Mouse (Mus musculus): ENCODE results near the gene Krtap17-1. TPM values are rescaled to one million over a fixed set of nuclear protein-coding genes. Genes with fewer than 3 reads are reported as not detected.

The Krtap17-1 gene
- polyA plus RNA-seq, 1 experiment: not detected

- no peak for TF ChIP-seq CTCF (IDR thresholded peaks at IDR 0.05; ENCODE audit: borderline replicate concordance, insufficient read depth, low read length)
- TF ChIP-seq POLR2A (IDR thresholded peaks at IDR 0.05; ENCODE audit: low read depth, low read length): no peak
- Histone ChIP-seq H3K4me1 (ENCODE audit: control insufficient read depth, insufficient read depth, low read length) (no peaks in the 10 kb centered on the region), H3K27ac (ENCODE audit: insufficient read depth, low read length) (no peak overlapping the region), H3K4me3 (ENCODE audit: insufficient read depth, low read length) (no peak overlapping the region)
Measured at GRCm38 (mm10) chr11:100005905-100006304, 12.1 kb upstream of the Krtap17-1 start.

GRCm38 (mm10) chr11:100004846-100005245, 11.1 kb upstream of the Krtap17-1 start:
- TF ChIP-seq CTCF (IDR thresholded peaks at IDR 0.05; ENCODE audit: borderline replicate concordance, insufficient read depth, low read length): peak; percentile 46; the same call in 1 of the 2 replicates
- no peak for TF ChIP-seq POLR2A (IDR thresholded peaks at IDR 0.05; ENCODE audit: low read depth, low read length)
- Histone ChIP-seq H3K4me1 (ENCODE audit: control insufficient read depth, insufficient read depth, low read length) (no peaks in the 10 kb centered on the region), H3K4me3 (ENCODE audit: insufficient read depth, low read length) (no peak overlapping the region), H3K27ac (ENCODE audit: insufficient read depth, low read length) (no peak overlapping the region)

GRCm38 (mm10) chr11:99999091-99999490, 5.3 kb upstream of the Krtap17-1 start:
- Histone ChIP-seq H3K27ac (ENCODE audit: insufficient read depth, low read length) (no peak overlapping the region), H3K4me1 (ENCODE audit: control insufficient read depth, insufficient read depth, low read length) (no peaks in the 10 kb centered on the region), H3K4me3 (ENCODE audit: insufficient read depth, low read length) (no peak overlapping the region)
- TF ChIP-seq CTCF (IDR thresholded peaks at IDR 0.05; ENCODE audit: borderline replicate concordance, insufficient read depth, low read length) (no peak), POLR2A (IDR thresholded peaks at IDR 0.05; ENCODE audit: low read depth, low read length) (no peak)

GRCm38 (mm10) chr11:99994384-99994661, 529 bp upstream of the Krtap17-1 start:
- H3K4me1 ChIP-seq (ENCODE audit: control insufficient read depth, insufficient read depth, low read length): no peaks in the 10 kb centered on the region
- H3K4me3 ChIP-seq (ENCODE audit: insufficient read depth, low read length): no peak overlapping the region
- TF ChIP-seq CTCF (IDR thresholded peaks at IDR 0.05; ENCODE audit: borderline replicate concordance, insufficient read depth, low read length) (no peak), POLR2A (IDR thresholded peaks at IDR 0.05; ENCODE audit: low read depth, low read length) (no peak)
- no peak overlapping the region for H3K27ac ChIP-seq (ENCODE audit: insufficient read depth, low read length)

GRCm38 (mm10) chr11:99990571-99990970, 3.2 kb downstream of the Krtap17-1 start:
- TF ChIP-seq POLR2A (IDR thresholded peaks at IDR 0.05; ENCODE audit: low read depth, low read length) (no peak), CTCF (IDR thresholded peaks at IDR 0.05; ENCODE audit: borderline replicate concordance, insufficient read depth, low read length) (no peak)
- H3K27ac ChIP-seq (ENCODE audit: insufficient read depth, low read length): no peak overlapping the region
- no peaks in the 10 kb centered on the region for H3K4me1 ChIP-seq (ENCODE audit: control insufficient read depth, insufficient read depth, low read length)
- H3K4me3 ChIP-seq (ENCODE audit: insufficient read depth, low read length): no peak overlapping the region

GRCm38 (mm10) chr11:99989881-99990405, 3.9 kb downstream of the Krtap17-1 start:
- H3K27ac ChIP-seq (ENCODE audit: insufficient read depth, low read length): no peak overlapping the region
- no peaks in the 10 kb centered on the region for H3K4me1 ChIP-seq (ENCODE audit: control insufficient read depth, insufficient read depth, low read length)
- H3K4me3 ChIP-seq (ENCODE audit: insufficient read depth, low read length): no peak overlapping the region
- TF ChIP-seq CTCF (IDR thresholded peaks at IDR 0.05; ENCODE audit: borderline replicate concordance, insufficient read depth, low read length): no peak
- no peak for TF ChIP-seq POLR2A (IDR thresholded peaks at IDR 0.05; ENCODE audit: low read depth, low read length)

- TF ChIP-seq POLR2A (IDR thresholded peaks at IDR 0.05; ENCODE audit: low read depth, low read length): no peak
- no peak for TF ChIP-seq CTCF (IDR thresholded peaks at IDR 0.05; ENCODE audit: borderline replicate concordance, insufficient read depth, low read length)
- H3K4me3 ChIP-seq (ENCODE audit: insufficient read depth, low read length): no peak overlapping the region
- H3K27ac ChIP-seq (ENCODE audit: insufficient read depth, low read length): no peak overlapping the region
- no peaks in the 10 kb centered on the region for H3K4me1 ChIP-seq (ENCODE audit: control insufficient read depth, insufficient read depth, low read length)
Measured at GRCm38 (mm10) chr11:99988530-99988929, 5.3 kb downstream of the Krtap17-1 start.

GRCm38 (mm10) chr11:99986180-99986647, 7.6 kb downstream of the Krtap17-1 start, which contains the start of gene Krtap16-1:
Gene Krtap16-1 (minus strand): TSS chr11:99986597.
- no peak within 1 kb of the TSS for H3K27ac ChIP-seq (ENCODE audit: insufficient read depth, low read length)

GRCm38 (mm10) chr11:99985291-99986092, 8.3 kb downstream of the Krtap17-1 start:
- TF ChIP-seq CTCF (IDR thresholded peaks at IDR 0.05; ENCODE audit: borderline replicate concordance, insufficient read depth, low read length): no peak
- no peak for TF ChIP-seq POLR2A (IDR thresholded peaks at IDR 0.05; ENCODE audit: low read depth, low read length)
- Histone ChIP-seq H3K4me1 (ENCODE audit: control insufficient read depth, insufficient read depth, low read length) (no peaks in the 10 kb centered on the region), H3K4me3 (ENCODE audit: insufficient read depth, low read length) (no peak overlapping the region), H3K27ac (ENCODE audit: insufficient read depth, low read length) (no peak overlapping the region)

More at GRCm38 (mm10) chr11:99986180-99986647, 7.6 kb downstream of the Krtap17-1 start, which contains the start of gene Krtap16-1:
- no peak for TF ChIP-seq CTCF (IDR thresholded peaks at IDR 0.05; ENCODE audit: borderline replicate concordance, insufficient read depth, low read length)
- TF ChIP-seq POLR2A (IDR thresholded peaks at IDR 0.05; ENCODE audit: low read depth, low read length): no peak
- H3K4me3 ChIP-seq (ENCODE audit: insufficient read depth, low read length): no peak within 1 kb of the TSS
- H3K4me1 ChIP-seq (ENCODE audit: control insufficient read depth, insufficient read depth, low read length): no peaks in the 10 kb centered on the region

- Histone ChIP-seq H3K4me1 (ENCODE audit: control insufficient read depth, insufficient read depth, low read length) (no peaks in the 10 kb centered on the region), H3K27ac (ENCODE audit: insufficient read depth, low read length) (no peak overlapping the region), H3K4me3 (ENCODE audit: insufficient read depth, low read length) (no peak overlapping the region)
- TF ChIP-seq CTCF (IDR thresholded peaks at IDR 0.05; ENCODE audit: borderline replicate concordance, insufficient read depth, low read length) (no peak), POLR2A (IDR thresholded peaks at IDR 0.05; ENCODE audit: low read depth, low read length) (no peak)
Measured at GRCm38 (mm10) chr11:99983442-99983841, 10.4 kb downstream of the Krtap17-1 start.
